Mouse (Mus musculus) ES-E14 (cell line): Measurements from ENCODE around the gene Ldhd. TPM values are rescaled to one million over a fixed set of nuclear protein-coding genes. Genes with fewer than 3 reads are reported as not detected.

Source experiments
- DNase-seq: peaks from one replicate; pipeline ENCODE4 v3.0.0-alpha.2; 2013; ENCODE audit warnings: low read depth, low spot score
- H3K27ac ChIP-seq: 2 replicates; pipeline ENCODE4 v1.5.1; 2012; ENCODE audit warnings: low read depth, mild to moderate bottlenecking, low read length, moderate library complexity, mixed read lengths; ENCODE audit not compliant: poor library complexity, insufficient read depth, severe bottlenecking
- H3K36me3 ChIP-seq: 2 replicates; pipeline ENCODE4 v1.6.1; 2012; ENCODE audit warnings: mild to moderate bottlenecking, low read length, moderate library complexity, mixed read lengths; ENCODE audit not compliant: control insufficient read depth, poor library complexity, insufficient read depth, severe bottlenecking
- H3K4me1 ChIP-seq, 2 experiments: fragments of 150-350 bp in 1 of 2; sonication (generic) in 1 of 2; 2 replicates each; pipeline ENCODE4 v1.6.1; 2012; ENCODE audit warnings: low read length in 2 of 2, mild to moderate bottlenecking in 1 of 2, mixed read lengths in 1 of 2; ENCODE audit not compliant: control insufficient read depth in 2 of 2, insufficient read depth in 2 of 2, poor library complexity in 1 of 2
- H3K4me3 ChIP-seq, 2 experiments: fragments of 150-350 bp in 1 of 2; sonication (generic) in 1 of 2; 2 replicates each; pipeline ENCODE4 v1.5.1; 2012; ENCODE audit warnings: low read length in 2 of 2, low read depth in 1 of 2, mild to moderate bottlenecking in 1 of 2, mixed read lengths in 1 of 2; ENCODE audit not compliant: insufficient read depth in 1 of 2, poor library complexity in 1 of 2, severe bottlenecking in 1 of 2
- H3K9ac ChIP-seq: 2 replicates; pipeline ENCODE4 v1.6.1; 2012; ENCODE audit warnings: low read depth, mild to moderate bottlenecking, low read length, mixed read lengths; ENCODE audit not compliant: poor library complexity, insufficient read depth, severe bottlenecking
- H3K9me3 ChIP-seq: fragments of 150-350 bp; sonication (generic); 2 replicates; pipeline ENCODE4 v1.6.1; 2012; ENCODE audit warnings: low read depth, mild to moderate bottlenecking, low read length; ENCODE audit not compliant: control insufficient read depth, insufficient read depth
- CHD2 ChIP-seq: IDR thresholded peaks from 2 replicates; pipeline ENCODE4 v1.6.1; 2014; ENCODE audit warnings: mild to moderate bottlenecking, low read depth, low read length, inconsistent platforms
- HCFC1 ChIP-seq: IDR thresholded peaks from 2 replicates; pipeline ENCODE4 v1.6.1; 2012; ENCODE audit warnings: low read length, inconsistent platforms, borderline replicate concordance; ENCODE audit not compliant: insufficient read depth
- MAFK ChIP-seq: IDR thresholded peaks from 2 replicates; pipeline ENCODE4 v1.6.1; 2014; ENCODE audit warnings: mild to moderate bottlenecking, low read depth, low read length, inconsistent platforms; ENCODE audit not compliant: insufficient read depth
- ZC3H11A ChIP-seq: IDR thresholded peaks from 2 replicates; pipeline ENCODE4 v1.6.1; 2012; ENCODE audit warnings: low read depth, mild to moderate bottlenecking, inconsistent platforms, low read length, borderline replicate concordance
- ZNF384 ChIP-seq: IDR thresholded peaks from 2 replicates; pipeline ENCODE4 v1.6.1; 2012; ENCODE audit warnings: low read depth, low read length, inconsistent platforms
- in situ Hi-C, 2 experiments: fragments of 600-800 bp; cut with MboI; formaldehyde crosslinking; loops; one replicate each; pipeline ENCODE4 v1.15.1; 2025; ENCODE audit warnings: low sequenced_read_pairs in 2 of 2, inconsistent platforms in 1 of 2; ENCODE audit not compliant: unreplicated experiment in 2 of 2
- total RNA-seq: library from RNA; depleted of rRNA; stranded (reverse); fragments of 300-350 nt; gene quantifications from 2 replicates; pipeline ENCODE4 v1.2.3, GENCODE M21; 2012

The Ldhd gene
- total RNA-seq, 1 experiment = 0.49 TPM

GRCm38 (mm10) chr8:111643264-111644141, 13.3 kb upstream of the Ldhd start, which contains the start of gene Zfp1:
Gene Zfp1 (plus strand): TSS chr8:111643401.
- H3K36me3 ChIP-seq = no peaks in the 10 kb centered on the region
- H3K4me3 ChIP-seq = peak within 1 kb of the TSS; percentile 90 to 95
- peak within 1 kb of the TSS; percentile 98 for H3K9ac ChIP-seq
- in situ Hi-C loops = no loop called here
- TF ChIP-seq CHD2 (peak; percentile 15; the same call in 1 of the 2 replicates), HCFC1 (peak; percentile 96), MAFK (no peak)
- peak; percentile 87 for DNase-seq
- H3K4me1 ChIP-seq = peaks cover 5 to 12% of the 10 kb centered on the region in 2 experiments
- peak within 1 kb of the TSS; percentile 89 for H3K27ac ChIP-seq
- H3K9me3 ChIP-seq = no peaks in the 10 kb centered on the region

GRCm38 (mm10) chr8:111642939-111643263, 12.7 kb upstream of the Ldhd start:
- peaks cover 2 to 9% of the 10 kb centered on the region in 2 experiments for H3K4me1 ChIP-seq
- no peaks in the 10 kb centered on the region for H3K36me3 ChIP-seq
- TF ChIP-seq ZC3H11A (no peak), CHD2 (no peak), ZNF384 (no peak), HCFC1 (no peak), MAFK (no peak)
- H3K9me3 ChIP-seq = no peaks in the 10 kb centered on the region
- DNase-seq = no peak
- peak overlapping the region; percentile 90 to 95 for H3K4me3 ChIP-seq
- H3K9ac ChIP-seq = peak overlapping the region; percentile 67; the same call in 1 of the 2 replicates
- H3K27ac ChIP-seq = no peak overlapping the region
- in situ Hi-C loops = no loop called here

GRCm38 (mm10) chr8:111642496-111642895, 12.3 kb upstream of the Ldhd start:
- H3K9me3 ChIP-seq = no peaks in the 10 kb centered on the region
- H3K27ac ChIP-seq = no peak overlapping the region
- H3K4me1 ChIP-seq = peaks cover 2 to 7% of the 10 kb centered on the region in 2 experiments
- peak overlapping the region; percentile 90 to 95; a peak in 3 of 4 replicates for H3K4me3 ChIP-seq
- in situ Hi-C loops = no loop called here
- DNase-seq = no peak
- peak overlapping the region; percentile 67; the same call in 1 of the 2 replicates for H3K9ac ChIP-seq
- TF ChIP-seq CHD2 = no peak
- TF ChIP-seq MAFK = peak; percentile 29; the same call in 1 of the 2 replicates
- no peaks in the 10 kb centered on the region for H3K36me3 ChIP-seq

GRCm38 (mm10) chr8:111641064-111641463, 10.9 kb upstream of the Ldhd start:
- no peak for TF ChIP-seq HCFC1
- TF ChIP-seq ZNF384 = no peak
- TF ChIP-seq CHD2 = no peak
- TF ChIP-seq MAFK = no peak
- no peak for TF ChIP-seq ZC3H11A
- H3K9me3 ChIP-seq = no peaks in the 10 kb centered on the region
- H3K4me1 ChIP-seq = peaks cover 2 to 3% of the 10 kb centered on the region in 2 experiments; a peak in 2 of 4 replicates

More at GRCm38 (mm10) chr8:111641064-111641463, 10.9 kb upstream of the Ldhd start:
- Histone ChIP-seq H3K4me3 (no peak overlapping the region), H3K9ac (no peak overlapping the region), H3K27ac (no peak overlapping the region), H3K36me3 (no peaks in the 10 kb centered on the region)
- in situ Hi-C loops = no loop called here
- no peak for DNase-seq
